Mouse (Mus musculus): ENCODE results near the gene Scarf2.

Gene Scarf2

DNA sequence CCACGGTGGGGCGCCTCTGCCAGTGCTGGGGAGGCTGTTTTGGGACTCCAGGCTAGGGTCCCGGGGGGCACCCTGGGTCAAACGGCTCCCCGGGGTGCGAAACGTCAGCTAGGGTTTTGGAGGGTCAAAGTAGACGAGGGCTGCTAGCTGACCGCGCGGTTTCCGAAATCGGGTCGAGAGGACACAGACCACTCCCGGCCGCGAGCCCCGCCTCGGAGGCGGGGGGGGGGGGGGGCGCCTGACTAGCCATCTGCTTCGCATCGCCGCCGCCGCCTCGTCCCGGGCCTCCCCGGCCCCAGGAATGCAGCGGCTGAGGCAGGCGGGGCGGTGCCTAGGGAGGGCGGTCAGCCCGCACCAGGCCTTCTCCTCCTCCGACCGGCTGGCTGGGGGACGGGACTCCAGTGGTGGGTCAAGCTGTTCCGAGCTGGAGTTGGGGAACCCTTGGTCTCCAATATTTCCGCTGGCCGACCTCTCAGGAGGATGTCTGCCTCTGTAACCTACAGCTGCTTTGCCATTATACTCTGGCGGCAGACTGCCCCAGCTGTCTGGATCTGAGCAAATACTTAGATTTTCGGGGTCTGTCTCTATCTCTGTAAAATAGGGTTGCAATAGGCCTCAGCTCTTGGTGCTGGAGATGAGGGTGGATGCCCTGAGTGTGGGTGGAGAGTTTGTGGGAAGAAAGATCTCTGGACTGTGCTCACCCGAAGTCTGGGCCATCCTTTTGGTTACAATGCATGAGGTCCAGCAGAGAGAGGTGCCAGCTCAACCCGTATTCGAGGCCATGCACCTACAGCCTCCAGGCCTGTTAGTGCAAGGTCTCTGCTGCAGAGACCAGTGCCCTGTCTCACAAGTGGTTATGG lies 1.5 kb downstream of the Scarf2 start:
- peak in 1 of 2 experiments; percentile 21 for DNase-seq (ENCODE audit: low spot score in 2 of 2)

DNA sequence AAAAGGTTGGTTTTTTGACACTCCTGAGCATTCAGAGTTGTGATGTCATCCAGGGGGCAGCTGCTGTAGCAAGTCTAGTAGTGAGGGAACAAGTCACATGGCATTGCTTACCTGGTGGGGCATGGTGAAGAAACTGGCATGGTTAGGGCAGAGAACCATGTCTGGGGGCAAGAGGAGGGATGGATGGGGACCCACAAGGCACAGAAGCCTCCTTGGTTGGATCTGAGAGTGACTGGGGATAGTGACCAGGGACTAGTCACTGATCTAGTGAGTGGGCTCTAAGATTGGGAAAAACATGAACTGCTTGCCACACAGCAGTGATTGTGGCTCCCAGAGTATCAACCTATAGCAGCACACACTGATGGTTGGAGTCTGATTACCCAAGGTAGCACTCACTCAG lies 2.5 kb downstream of the Scarf2 start:
- no peak for DNase-seq (ENCODE audit: low spot score in 2 of 2)

DNA sequence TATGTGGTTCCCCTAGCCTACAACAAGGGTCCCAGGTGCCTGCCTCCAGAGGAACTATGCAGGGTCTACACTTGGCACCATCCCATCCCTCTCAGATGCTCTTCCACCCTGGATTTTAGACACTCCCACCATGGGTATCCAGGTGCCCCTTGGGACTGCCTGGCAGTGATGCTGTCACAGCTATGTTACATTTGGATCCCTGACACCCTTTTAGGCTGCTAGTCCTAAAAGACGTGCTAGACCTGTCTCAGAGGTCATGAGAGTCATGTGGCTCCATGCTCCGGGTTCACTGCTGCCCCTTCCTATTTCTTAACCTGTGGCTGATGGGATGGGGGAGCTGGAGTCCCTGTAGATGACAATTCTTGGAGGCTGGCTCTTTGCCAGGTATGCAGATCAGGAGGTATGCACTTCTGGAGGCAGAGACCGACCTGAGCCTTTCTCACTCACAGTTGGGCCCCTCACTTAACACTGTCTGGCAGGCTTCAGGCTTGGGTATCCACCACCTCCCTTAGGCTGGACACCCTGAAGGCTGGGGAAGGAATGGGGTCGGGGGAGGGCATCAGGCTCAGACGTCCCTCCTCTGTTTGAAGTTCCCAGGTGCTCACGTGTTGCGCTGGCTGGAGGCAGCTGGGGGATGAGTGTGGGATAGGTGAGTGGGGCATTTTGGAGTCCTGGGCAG lies 4.8 kb downstream of the Scarf2 start:
- no peak for DNase-seq (ENCODE audit: low spot score in 2 of 2)

DNA sequence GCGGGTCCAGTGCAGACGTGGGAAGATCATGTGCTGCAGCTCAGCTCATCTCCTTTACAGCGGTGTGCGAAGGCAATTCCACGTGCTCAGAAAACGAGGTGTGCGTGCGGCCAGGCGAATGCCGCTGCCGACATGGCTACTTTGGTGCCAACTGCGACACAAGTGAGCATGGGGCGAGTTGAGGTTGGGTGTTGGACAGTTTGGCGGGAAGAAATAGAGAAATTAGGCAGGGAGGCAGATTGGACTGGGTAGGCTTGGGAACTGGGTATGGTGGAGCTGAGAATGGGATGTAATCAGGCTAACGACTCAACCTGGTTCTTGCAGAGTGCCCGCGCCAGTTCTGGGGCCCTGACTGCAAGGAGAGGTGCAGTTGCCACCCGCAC lies 5.4 kb downstream of the Scarf2 start:
- no peak for DNase-seq (ENCODE audit: low spot score in 2 of 2)

DNA sequence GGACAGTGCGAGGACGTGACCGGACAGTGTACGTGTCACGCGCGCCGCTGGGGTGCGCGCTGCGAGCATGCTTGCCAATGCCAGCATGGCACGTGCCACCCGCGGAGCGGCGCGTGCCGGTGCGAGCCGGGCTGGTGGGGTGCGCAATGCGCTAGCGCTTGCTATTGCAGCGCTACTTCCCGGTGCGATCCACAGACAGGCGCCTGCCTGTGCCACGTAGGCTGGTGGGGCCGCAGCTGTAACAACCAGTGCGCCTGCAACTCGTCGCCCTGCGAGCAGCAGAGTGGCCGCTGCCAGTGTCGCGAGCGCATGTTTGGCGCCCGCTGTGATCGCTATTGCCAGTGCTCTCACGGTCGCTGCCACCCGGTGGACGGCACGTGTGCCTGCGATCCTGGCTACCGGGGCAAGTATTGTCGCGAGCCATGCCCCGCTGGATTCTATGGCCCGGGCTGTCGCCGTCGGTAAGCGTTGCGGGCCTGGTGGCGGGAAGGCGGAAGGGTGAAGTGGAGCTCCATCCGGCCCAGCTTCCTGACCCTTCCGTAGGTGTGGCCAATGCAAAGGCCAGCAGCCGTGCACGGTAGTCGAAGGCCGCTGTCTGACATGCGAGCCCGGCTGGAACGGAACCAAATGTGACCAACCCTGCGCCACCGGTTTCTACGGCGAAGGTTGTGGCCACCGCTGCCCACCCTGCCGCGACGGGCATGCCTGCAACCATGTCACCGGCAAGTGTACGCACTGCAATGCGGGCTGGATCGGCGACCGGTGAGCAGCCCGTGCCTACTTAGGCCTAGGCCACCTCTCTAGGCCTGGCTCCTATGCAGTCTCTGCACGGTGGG lies 6.0 kb downstream of the Scarf2 start:
- DNase-seq (ENCODE audit: low spot score in 2 of 2) = peak in 1 of 2 experiments; percentile 30

- no peak for DNase-seq (ENCODE audit: low spot score in 2 of 2)
These were observed 6.8 kb downstream of the Scarf2 start for GRCm38 (mm10) chr16:17803675-17804448.

DNA sequence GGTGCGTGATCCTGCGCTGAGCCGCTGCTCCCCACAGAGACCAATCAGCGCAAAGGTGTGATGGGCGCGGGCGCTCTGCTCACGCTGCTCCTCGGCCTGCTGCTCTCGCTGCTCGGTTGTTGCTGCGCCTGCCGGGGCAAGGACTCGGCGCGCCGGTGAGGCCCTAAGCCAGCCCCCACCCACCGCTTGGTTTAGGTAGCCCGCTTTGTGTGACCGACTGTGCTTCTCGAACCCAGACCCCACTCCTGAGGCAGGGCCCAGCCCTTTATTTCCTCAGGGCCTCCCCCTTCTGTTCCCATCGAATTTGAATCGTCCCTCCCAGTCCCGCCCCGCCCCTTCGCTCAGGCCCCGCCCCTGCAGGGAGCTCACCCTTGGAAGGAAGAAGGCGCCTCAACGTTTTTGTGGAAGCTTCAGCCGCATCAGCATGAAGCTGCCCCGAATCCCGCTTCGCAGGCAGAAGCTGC lies 7.4 kb downstream of the Scarf2 start:
- peak in 1 of 2 experiments; percentile 31 for DNase-seq (ENCODE audit: low spot score in 2 of 2)

DNA sequence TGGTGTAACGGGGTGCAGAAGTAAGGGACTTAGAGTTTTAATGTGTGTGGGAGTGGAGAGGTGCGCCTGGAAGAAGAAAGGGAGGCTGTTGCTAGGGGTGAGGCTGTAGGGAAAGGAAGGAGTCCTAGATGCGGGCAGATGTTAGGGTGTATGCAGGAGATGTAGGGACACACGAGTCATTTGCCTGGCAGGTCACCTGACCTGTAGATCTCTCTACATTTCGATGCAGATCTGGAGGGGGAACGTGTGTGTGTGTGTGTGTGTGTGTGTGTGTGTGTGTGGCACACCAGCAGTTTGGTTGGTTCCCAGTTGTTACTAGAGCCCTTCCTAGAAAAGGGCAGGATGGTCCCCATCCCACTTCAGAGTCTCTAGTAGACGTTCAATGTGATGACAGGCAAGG lies 7.9 kb downstream of the Scarf2 start:
- no peak for DNase-seq (ENCODE audit: low spot score in 2 of 2)

GRCm38 (mm10) chr16:17806581-17807191 lies 9.6 kb downstream of the Scarf2 start:
- no peak for DNase-seq (ENCODE audit: low spot score in 2 of 2)

GRCm38 (mm10) chr16:17807192-17808009 lies 10.3 kb downstream of the Scarf2 start:
- DNase-seq (ENCODE audit: low spot score in 2 of 2) = peak; percentile 59 to 83

GRCm38 (mm10) chr16:17809125-17809524 lies 12.0 kb downstream of the Scarf2 start:
- no peak for DNase-seq (ENCODE audit: low spot score in 2 of 2)

DNA sequence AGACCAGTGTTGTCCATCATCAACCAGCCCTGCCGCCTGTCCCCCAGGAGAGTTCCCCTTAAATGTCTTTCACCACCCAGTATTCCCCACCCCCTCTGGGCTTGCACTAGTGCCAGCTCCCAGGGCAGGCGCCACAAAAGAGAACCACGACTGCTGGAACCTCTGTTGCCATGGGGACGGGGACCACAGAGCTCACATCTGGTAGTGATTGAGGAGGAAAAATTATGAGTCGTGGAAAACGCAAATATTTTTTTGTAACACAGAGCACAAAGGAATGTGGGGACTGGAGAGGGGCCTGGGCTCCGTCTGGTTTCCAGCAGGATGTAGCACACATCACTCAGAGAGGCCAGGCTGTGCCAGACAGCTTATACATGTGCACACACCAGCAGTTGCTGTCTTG lies 12.6 kb downstream of the Scarf2 start:
- no peak for DNase-seq (ENCODE audit: low spot score in 2 of 2)

DNA sequence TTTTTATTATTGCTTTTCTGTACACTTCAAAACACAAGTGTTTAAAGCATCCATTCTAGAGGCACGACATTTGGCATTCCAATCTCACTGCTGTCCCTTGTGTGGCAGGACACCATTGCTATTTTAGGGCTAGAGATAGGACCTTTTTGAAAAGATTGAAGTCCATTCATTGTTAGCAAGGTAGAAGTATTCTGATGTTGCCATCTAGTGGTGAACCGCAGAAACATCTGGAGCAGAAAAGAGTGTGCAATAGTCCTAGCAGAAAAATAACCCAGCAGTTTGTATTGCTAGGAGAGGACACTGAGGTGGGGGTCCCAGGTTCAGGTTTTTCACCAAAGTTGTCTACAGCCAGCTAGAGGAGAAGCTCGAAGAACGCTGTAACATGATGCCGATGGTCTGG lies 15.0 kb downstream of the Scarf2 start:
- no peak for DNase-seq (ENCODE audit: low spot score in 2 of 2)

- DNase-seq (ENCODE audit: low spot score in 2 of 2) = no peak
These were observed 16.1 kb downstream of the Scarf2 start for GRCm38 (mm10) chr16:17813173-17813572.

DNA sequence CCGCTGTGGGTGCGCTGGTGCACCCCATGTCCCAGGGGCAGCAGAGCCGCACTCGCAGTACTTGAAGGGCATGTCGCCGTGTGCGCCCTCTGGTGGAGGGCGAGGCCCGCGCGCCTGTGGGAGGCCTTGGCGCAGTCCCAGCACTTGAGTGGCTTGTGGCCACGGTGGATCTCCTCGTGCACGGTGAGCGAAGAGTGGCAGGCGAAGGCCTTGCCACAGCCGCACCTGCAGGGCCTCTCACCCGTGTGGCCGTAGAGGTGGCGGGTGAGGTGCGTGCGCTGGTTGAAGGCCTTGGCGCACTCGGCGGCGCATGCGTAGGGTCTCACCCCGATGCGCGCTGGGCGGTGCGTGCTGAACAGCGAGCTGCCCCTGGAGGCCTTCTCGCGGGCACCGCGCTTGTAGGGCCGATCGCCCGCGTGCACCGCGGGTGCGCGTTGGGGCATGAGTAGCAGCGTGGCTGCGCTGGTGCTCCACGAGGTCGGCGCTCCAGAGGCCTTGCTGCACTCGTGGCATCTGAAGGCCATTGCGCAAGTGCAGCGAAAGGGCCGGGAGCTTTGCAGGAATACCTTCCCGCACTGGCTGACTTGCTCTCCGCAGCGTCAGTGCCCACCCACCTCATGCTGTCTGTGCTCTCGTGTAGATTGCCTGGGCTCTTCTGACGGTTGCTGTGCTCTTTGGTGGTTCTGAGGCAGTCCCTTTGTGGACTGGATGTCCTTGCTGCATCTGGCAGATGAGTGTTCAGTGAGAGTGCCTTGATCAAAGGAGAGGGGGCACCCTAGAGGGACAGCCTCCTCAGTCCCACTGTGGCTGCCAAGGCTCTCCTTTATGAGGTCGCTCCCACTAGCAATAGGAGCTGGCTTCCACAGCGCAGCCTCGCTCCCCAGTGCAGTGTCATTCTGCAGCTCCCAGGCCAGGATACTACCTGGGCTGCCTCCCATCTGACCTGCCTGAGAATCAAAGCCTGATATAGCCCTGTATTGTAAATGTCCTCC lies 18.6 kb downstream of the Scarf2 start:
- DNase-seq (ENCODE audit: low spot score in 2 of 2) = peak in 1 of 2 experiments; percentile 72

DNA sequence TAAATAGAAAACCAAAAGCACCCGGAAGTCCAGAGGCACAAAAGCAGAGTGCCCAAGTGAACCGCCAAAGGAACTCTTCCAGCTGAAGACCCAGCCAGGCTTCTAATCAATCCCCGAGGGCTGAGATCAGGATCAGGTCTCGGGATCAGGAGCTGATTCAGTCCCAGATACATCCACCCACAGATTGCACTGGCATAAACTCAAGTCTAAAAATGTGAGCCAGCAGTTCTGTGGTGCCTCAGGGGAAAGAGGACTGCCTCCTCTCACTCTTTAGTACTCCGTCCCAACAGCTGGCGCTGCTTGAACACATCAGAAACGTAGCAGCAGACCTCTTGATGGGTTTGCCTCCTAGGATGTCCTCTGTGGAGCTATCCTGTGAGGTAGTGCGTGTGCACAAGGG lies 19.4 kb downstream of the Scarf2 start:
- DNase-seq (ENCODE audit: low spot score in 2 of 2) = no peak

DNA sequence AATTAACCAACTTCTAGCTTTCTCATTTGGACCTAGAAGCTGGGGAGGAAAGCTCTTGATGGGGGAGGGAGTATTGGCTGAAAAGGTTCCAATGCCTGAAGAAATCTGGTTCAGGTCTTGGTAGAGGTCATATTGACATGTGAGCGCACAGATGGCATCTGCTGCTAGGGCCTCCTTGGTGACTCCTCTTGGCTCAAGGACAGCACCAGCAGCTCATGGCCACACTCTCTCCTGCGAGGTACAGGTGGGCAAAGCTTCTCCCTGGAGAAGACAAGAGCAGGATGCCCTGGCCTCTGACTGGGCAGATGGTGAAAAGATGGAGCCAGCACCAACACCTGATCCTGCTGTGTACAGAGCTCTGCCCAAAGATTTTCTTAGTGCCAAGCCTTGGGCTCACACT lies 29.4 kb downstream of the Scarf2 start:
- no peak for DNase-seq (ENCODE audit: low spot score in 2 of 2)

GRCm38 (mm10) chr16:17828229-17828628 lies 31.1 kb downstream of the Scarf2 start:
- DNase-seq (ENCODE audit: low spot score in 2 of 2) = no peak

GRCm38 (mm10) chr16:17828867-17829266 lies 31.8 kb downstream of the Scarf2 start:
- DNase-seq (ENCODE audit: low spot score in 2 of 2) = no peak
